Mouse (Mus musculus) ES-Bruce4 (cell line): Measurements from ENCODE around the gene Tdpoz1.

Experiments
- CTCF ChIP-seq: IDR thresholded peaks from one replicate; pipeline ENCODE4 v1.8.1; 2011; ENCODE audit warnings: low read depth, low read length
- EP300 ChIP-seq: IDR thresholded peaks from 2 replicates; pipeline ENCODE4 v1.6.1; 2011; ENCODE audit warnings: low read depth, low read length; ENCODE audit not compliant: insufficient read depth

DNA sequence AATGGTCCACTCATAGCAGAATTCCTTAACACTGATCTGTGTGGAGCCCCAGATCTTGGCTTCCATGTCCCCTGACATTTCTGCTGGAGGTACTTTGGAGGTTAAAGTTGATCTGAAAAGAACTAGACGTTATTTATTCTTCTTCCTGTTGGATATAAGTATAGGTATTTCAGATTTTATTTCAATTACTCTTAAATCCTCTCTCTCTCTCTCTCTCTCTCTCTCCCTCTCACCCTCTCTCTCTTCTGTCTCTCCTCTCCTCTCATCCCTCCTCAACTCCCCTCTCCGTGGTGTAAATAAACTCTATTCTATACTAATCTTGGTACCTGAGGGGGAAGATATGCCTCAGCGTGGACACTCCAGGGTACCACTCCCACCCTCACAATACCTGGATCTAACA, 23.5 kb downstream of the Tdpoz1 start, which contains the start of gene Tdpoz2:
- TF ChIP-seq CTCF, result no peak
- TF ChIP-seq EP300, result no peak
